Mouse (Mus musculus) spleen, adult 12 weeks (tissue): ENCODE results near the gene Rbm39.

Experiments used
- DNase-seq: peaks from one replicate; pipeline ENCODE4 v3.0.0; 2022; ENCODE audit warnings: low spot score

Gene Rbm39

GRCm38 (mm10) chr2:156110627-156111357 is 69.2 kb downstream of the Rbm39 start:
- DNase-seq: peak; percentile 10
